In the genomic region with DNA sequence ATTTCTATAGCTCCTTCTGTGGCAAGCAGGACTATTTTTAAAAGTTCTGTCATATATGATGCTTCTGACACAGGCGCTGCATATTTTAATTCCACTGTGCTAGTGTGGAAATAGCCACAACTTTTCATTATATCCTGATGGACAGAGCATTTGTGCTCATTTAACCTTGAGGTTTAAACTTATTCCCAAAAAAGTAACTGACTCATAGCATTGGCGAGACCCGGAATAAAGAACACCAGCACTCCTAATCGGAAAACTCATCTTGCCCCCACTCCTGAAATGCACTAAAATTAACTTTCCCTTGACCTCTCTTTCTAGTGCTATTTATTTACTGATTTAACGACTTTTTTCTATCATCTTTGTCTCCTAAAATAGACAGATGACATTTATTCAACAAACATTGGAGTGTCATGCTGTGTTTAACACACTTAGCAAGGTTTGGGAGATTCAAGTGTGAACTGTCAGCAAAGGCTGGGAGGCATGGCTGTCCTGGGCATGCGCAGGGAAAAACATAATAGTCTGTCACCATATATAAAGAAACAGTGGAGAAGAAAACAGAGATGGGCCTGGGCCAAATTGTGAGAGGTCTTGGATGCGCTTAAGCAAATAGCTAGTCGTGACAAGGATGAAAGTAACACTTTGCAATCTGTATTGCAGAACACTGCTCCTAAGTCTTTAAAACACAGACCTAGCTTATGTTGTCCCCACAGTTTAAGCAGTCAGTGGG, we compare ENCODE assay signal across 25 mouse cellular contexts.
DNase-seq lines count a peak whose midpoint lies in the region; ATAC-seq and TF ChIP-seq lines count a peak whose summit lies in the region.
"Had no signal": no experiment of that assay in that cellular context is flagged by ENCODE, and none has a peak within 500 bp of the region (broad histone marks: within the 10 kb centered on the region; RNA-seq: fewer than 3 reads in every experiment).

No protein-coding gene starts in this region.

- peak overlapping the region; percentile 36 for H3K4me3 ChIP-seq in gastrocnemius, adult 2 months
- H3K4me3 ChIP-seq in heart, embryonic 16.5 days (ENCODE audit: low read length), result no peak overlapping the region
- no peak overlapping the region for H3K4me3 ChIP-seq in CH12.LX (replicated peaks in 1 of 3; ENCODE audit: low read depth in 2 of 3, low read length in 2 of 3, poor library complexity in 1 of 3)
- H3K4me3 ChIP-seq: embryonic facial prominence, embryonic 12.5 days; forebrain, embryonic 15.5 days; hindbrain, embryonic 13.5 days; limb, embryonic 12.5 days had no signal

- in situ Hi-C loops in CH12.LX (cut with MboI; ENCODE audit: low pct_ligation_motif_present, low pct_unique_long_range_greater_than_20kb, low sequenced_read_pairs), result loop anchor here (10.0 kb wide), 1 partner anchor 48 kb away; no protein-coding TSS in a partner anchor

- 46% methylated on average over 8 of the region's 8 CpGs for WGBS in heart, embryonic 16.5 days

- no peaks in the 10 kb centered on the region for H3K36me3 ChIP-seq in heart, embryonic 16.5 days (ENCODE audit: control insufficient read depth, insufficient read depth)
- H3K36me3 ChIP-seq in CH12.LX (replicated peaks in 1 of 2; ENCODE audit: control insufficient read depth in 1 of 2, insufficient read depth in 1 of 2, low read length in 1 of 2), result no peaks in the 10 kb centered on the region
- H3K36me3 ChIP-seq: embryonic facial prominence, embryonic 12.5 days; forebrain, embryonic 15.5 days; hindbrain, embryonic 13.5 days; limb, embryonic 12.5 days had no signal

- no peaks in the 10 kb centered on the region for H3K27me3 ChIP-seq in heart, embryonic 16.5 days (ENCODE audit: control insufficient read depth, insufficient read depth, low read length)
- no peaks in the 10 kb centered on the region for H3K27me3 ChIP-seq in CH12.LX (replicated peaks)
- H3K27me3 ChIP-seq: embryonic facial prominence, embryonic 12.5 days; forebrain, embryonic 15.5 days; hindbrain, embryonic 13.5 days; limb, embryonic 12.5 days had no signal

- dilution Hi-C loops in CH12.LX (cut with MboI; ENCODE audit: extremely low pct_ligation_motif_present, extremely low pct_unique_long_range_greater_than_20kb, low sequenced_read_pairs), result no loop called here

- peak overlapping the region; percentile 23 for H3K4me2 ChIP-seq in heart, embryonic 16.5 days (ENCODE audit: low read depth, low read length)
- H3K4me2 ChIP-seq in CH12.LX (ENCODE audit: insufficient read depth, low read depth, poor library complexity, severe bottlenecking), result peak overlapping the region; percentile 99
- H3K4me2 ChIP-seq: embryonic facial prominence, embryonic 12.5 days; forebrain, embryonic 15.5 days; hindbrain, embryonic 13.5 days; limb, embryonic 12.5 days; liver, embryonic 11.5 days; midbrain, embryonic 11.5 days had no signal

- no peak for TF ChIP-seq CTCF in gastrocnemius, adult 2 months (IDR thresholded peaks at IDR 0.05)
- no peak for TF ChIP-seq CTCF in CH12.LX (conservative IDR thresholded peaks at IDR 0.05 in 1 of 2, IDR thresholded peaks at IDR 0.05 in 1 of 2; ENCODE audit: low read depth in 2 of 2, low read length in 2 of 2)

- DNase-seq in gastrocnemius, adult 2 months, result no peak
- no peak for DNase-seq in gastrocnemius, postnatal 10 days
- DNase-seq in heart, postnatal 4 days, result no peak
- DNase-seq in 3T3-L1 (ENCODE audit: low read depth, low spot score), result peak; percentile 42
- DNase-seq in CH12.LX (ENCODE audit: extremely low read depth), result no peak
- no peak for DNase-seq in T-cell, adult 2 months (ENCODE audit: low spot score)
- DNase-seq: cerebellum, adult 18-20 months; cerebellum, postnatal 25 days; gastrocnemius, postnatal 36 days; kidney, adult 9 months; kidney, postnatal 14 days; layer of hippocampus, postnatal 36 days; liver, postnatal 0 days; lung, postnatal 10 days; right cerebral cortex, postnatal 14 days; thymus, adult 2 months; thymus, postnatal 4 days had no signal

- no peak for ATAC-seq in heart, embryonic 16.5 days (replicated peaks; ENCODE audit: extremely low read depth, insufficient read depth, low FRiP score)
- ATAC-seq: forebrain, embryonic 15.5 days; liver, postnatal 0 days had no signal

- TF ChIP-seq RAD21 in CH12.LX (IDR thresholded peaks at IDR 0.05; ENCODE audit: low read depth, low read length), result no peak

- no peak for TF ChIP-seq POLR2A in CH12.LX (IDR thresholded peaks at IDR 0.05; ENCODE audit: low read depth, low read length)

- peak overlapping the region; percentile 82 for H3K27ac ChIP-seq in gastrocnemius, adult 2 months
- peak overlapping the region; percentile 55 for H3K27ac ChIP-seq in heart, embryonic 16.5 days (ENCODE audit: low read length)
- H3K27ac ChIP-seq in CH12.LX (ENCODE audit: insufficient read depth, low read depth), result peak overlapping the region; percentile 39
- H3K27ac ChIP-seq: embryonic facial prominence, embryonic 12.5 days; forebrain, embryonic 15.5 days; hindbrain, embryonic 13.5 days; limb, embryonic 12.5 days; stomach, postnatal 0 days had no signal

- no peaks in the 10 kb centered on the region for H3K9me3 ChIP-seq in heart, embryonic 16.5 days (replicated peaks; ENCODE audit: control insufficient read depth, low read length)
- H3K9me3 ChIP-seq in CH12.LX (replicated peaks; ENCODE audit: low read length), result no peaks in the 10 kb centered on the region
- H3K9me3 ChIP-seq: embryonic facial prominence, embryonic 12.5 days; forebrain, embryonic 15.5 days; hindbrain, embryonic 13.5 days; limb, embryonic 12.5 days had no signal

- no peak for TF ChIP-seq EP300 in CH12.LX (IDR thresholded peaks at IDR 0.05; ENCODE audit: low read length)

- intact Hi-C loops in gastrocnemius, adult 2 months (cut with DNase I), result no loop called here

- peaks cover 57% of the 10 kb centered on the region for H3K79me2 ChIP-seq in CH12.LX (replicated peaks; ENCODE audit: control insufficient read depth, extremely low read depth, insufficient read depth, poor library complexity, severe bottlenecking)

- peaks cover 7% of the 10 kb centered on the region for H3K4me1 ChIP-seq in heart, embryonic 16.5 days (ENCODE audit: control insufficient read depth, insufficient read depth, low read length)
- peaks cover 13 to 81% of the 10 kb centered on the region in 2 experiments for H3K4me1 ChIP-seq in CH12.LX (ENCODE audit: control insufficient read depth in 1 of 2, insufficient read depth in 2 of 2)
- H3K4me1 ChIP-seq: hindbrain, embryonic 13.5 days had no signal

- H3K9ac ChIP-seq in heart, embryonic 16.5 days (ENCODE audit: low read length), result no peak overlapping the region
- peak overlapping the region; percentile 99 for H3K9ac ChIP-seq in CH12.LX (ENCODE audit: insufficient read depth, low read depth)
- H3K9ac ChIP-seq: embryonic facial prominence, embryonic 12.5 days; forebrain, embryonic 15.5 days; hindbrain, embryonic 13.5 days; limb, embryonic 12.5 days; liver, postnatal 0 days had no signal

TF ChIP-seq in CH12.LX, 34 proteins besides CTCF, POLR2A, EP300 and RAD21:
- peak; percentile 84 for TF ChIP-seq NRF1 (IDR thresholded peaks at IDR 0.05; ENCODE audit: low read depth, low read length)
- no peak for TF ChIP-seq JUND (conservative IDR thresholded peaks at IDR 0.05; ENCODE audit: low read depth, low read length)
- 0 out of 2 replicates have a peak, but pooled peaks have one; percentile 27 for TF ChIP-seq CHD1 (IDR thresholded peaks at IDR 0.05; ENCODE audit: low read depth, low read length)
